Mouse (Mus musculus) telencephalon, adult 2 months (tissue): ENCODE measurements around the gene BC052040.

Experiments
- DNase-seq: peaks from one replicate; pipeline ENCODE4 v3.0.0-alpha.2; 2011; ENCODE audit warnings: low read depth, low spot score

The BC052040 gene

DNA sequence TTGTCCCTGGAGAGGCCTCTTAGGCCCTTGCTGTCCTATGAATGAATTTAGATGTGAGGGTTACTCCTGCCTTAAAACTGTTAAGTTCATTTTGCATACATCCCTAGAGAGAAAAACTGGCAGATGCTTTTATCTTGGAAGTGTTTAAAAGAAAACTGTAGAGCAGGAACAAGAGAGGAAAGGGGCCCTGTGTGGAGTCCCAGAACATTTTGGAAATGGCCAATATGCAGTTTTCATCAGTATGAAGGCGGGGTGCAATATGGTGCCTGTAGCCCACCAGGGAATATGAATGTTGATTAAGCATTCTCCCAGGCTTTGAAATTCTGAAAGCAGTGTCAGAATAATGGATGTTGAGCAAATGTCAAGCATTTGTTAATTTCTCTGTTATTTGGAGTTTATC is 19.8 kb downstream of the BC052040 start:
- no peak for DNase-seq

DNA sequence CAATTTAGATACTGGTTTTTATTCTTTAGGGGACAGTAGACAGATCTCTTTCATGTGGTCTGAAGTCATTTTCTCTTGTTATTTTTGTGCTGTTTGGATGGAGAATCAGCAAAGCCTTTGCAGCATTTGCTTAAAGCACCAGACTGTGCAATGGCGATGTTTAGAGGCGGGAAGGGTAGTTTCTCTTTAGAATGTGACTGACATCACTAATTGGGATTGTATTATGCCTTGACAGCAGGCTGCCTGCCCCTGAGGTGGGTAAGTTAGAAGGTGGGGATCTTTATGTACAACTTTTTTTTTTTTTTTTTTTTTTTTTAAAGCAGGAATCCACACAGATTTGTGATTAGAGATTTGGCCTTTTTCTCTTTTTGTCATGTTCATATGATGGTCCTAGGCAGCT is 20.6 kb downstream of the BC052040 start:
- DNase-seq = no peak

DNA sequence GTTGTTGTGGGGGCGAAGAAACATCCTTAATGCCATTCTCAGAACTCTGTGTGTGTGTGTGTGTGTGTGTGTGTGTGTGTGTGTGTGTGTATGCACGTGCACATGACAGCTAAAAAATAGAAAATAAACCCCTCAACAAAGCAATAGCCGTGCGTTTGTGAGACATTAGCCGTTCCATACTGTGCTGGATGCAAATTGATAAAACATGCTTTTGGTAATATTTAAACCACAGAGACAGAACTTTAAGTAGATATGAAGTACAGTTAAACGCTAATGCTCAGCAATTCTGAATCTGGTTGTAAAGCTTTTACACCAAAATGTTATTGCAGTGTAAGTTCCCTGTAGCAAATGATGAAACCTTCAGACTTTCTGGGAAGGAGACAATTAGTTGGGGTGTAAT is 22.6 kb downstream of the BC052040 start:
- DNase-seq = no peak

- no peak for DNase-seq
Observed at GRCm38 (mm10) chr2:115605829-115606336, 24.4 kb downstream of the BC052040 start.

GRCm38 (mm10) chr2:115609020-115609419 is 27.5 kb downstream of the BC052040 start:
- no peak for DNase-seq

DNA sequence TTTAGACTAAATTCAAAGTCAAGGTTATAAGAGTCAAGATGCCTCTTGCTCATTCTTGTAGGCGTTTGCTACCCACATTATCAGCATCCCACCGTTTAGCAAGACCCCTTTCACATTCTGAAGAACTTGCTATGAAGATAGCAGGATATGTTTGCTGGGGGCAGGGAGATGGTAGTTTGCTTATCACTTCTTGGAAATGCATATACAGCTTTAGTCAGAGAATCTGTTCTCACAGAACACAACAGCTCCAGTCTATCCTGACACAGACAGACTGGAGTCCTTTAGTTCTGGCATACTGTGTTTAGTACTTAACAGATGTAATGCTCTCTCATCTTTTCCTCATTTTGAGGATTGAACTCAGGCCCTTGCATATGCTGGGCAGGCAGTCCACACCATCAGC is 28.6 kb downstream of the BC052040 start:
- DNase-seq = no peak

- no peak for DNase-seq
Observed at GRCm38 (mm10) chr2:115610503-115610902, 29.0 kb downstream of the BC052040 start.

DNA sequence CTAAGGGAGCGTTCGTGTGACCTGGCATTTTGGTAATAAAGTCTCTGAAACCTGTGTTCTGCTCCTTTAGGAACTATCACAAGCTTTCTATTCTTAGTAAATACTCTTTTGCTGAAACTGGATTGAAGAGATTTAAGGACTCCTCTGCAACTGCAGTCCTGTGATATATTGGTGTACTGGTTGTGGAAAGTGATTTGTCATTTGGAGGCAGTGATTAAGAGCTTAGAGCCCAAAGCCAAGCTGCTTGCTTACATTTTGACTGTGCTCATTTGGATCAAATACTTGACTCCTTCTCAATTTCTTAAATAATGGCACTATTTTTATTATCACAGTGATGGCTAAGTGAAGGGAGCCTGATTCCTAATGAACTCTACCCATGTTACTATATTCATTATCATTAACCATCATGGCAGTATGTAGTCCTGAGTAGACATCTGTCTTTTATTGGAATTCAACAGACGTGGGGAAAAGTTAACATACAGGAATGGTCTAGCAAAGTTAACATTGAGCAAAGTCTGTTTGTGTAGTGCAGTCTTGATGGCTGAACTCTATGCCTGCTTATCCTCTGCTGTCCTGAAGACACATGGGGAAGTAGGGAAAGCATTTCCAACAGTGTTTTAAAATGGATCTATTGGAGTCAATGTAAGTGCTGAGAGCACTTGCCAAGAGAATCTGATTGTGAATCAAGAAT is 32.5 kb downstream of the BC052040 start:
- DNase-seq = no peak

GRCm38 (mm10) chr2:115628471-115628870 is 47.0 kb downstream of the BC052040 start:
- no peak for DNase-seq

GRCm38 (mm10) chr2:115631031-115631434 is 49.5 kb downstream of the BC052040 start:
- no peak for DNase-seq

GRCm38 (mm10) chr2:115631826-115632225 is 50.3 kb downstream of the BC052040 start:
- DNase-seq = no peak

DNA sequence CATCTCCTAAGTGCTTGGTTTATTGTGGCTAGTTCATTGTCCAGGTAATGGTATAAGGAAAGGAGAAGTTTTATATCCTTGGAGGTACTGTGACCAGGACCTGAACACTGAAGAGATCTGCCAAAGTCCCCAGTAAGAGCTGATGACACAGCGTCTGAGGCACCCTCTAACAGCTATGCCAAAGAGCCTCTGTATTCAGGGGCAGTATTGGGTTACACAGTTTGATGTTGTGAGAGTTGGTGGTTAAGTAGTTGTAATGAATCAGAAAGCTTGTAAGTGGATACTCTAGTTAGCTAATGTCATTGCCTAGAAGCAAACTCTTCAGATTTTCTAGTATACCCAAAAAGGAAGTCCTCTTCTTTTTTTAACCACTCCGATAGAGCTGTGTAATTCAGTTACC is 68.7 kb downstream of the BC052040 start:
- no peak for DNase-seq

DNA sequence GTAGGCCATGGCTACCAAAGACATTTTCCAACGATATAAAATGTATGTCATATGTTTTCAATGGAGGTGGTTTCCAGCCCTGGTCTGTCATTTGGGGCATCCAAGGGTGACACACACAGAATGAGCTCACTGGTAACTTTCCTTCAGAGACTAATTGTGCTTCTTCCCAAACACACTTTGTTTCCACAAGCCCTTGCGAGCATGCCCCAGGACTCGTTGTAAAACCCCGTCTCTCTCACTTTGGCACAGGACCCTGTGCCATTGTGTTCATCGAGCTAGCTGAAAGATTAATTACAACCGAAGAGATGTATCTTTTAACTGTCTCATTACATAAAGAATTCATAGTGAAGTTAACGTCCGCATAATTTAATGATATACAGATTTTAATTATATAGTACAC is 78.2 kb downstream of the BC052040 start:
- DNase-seq = no peak

DNA sequence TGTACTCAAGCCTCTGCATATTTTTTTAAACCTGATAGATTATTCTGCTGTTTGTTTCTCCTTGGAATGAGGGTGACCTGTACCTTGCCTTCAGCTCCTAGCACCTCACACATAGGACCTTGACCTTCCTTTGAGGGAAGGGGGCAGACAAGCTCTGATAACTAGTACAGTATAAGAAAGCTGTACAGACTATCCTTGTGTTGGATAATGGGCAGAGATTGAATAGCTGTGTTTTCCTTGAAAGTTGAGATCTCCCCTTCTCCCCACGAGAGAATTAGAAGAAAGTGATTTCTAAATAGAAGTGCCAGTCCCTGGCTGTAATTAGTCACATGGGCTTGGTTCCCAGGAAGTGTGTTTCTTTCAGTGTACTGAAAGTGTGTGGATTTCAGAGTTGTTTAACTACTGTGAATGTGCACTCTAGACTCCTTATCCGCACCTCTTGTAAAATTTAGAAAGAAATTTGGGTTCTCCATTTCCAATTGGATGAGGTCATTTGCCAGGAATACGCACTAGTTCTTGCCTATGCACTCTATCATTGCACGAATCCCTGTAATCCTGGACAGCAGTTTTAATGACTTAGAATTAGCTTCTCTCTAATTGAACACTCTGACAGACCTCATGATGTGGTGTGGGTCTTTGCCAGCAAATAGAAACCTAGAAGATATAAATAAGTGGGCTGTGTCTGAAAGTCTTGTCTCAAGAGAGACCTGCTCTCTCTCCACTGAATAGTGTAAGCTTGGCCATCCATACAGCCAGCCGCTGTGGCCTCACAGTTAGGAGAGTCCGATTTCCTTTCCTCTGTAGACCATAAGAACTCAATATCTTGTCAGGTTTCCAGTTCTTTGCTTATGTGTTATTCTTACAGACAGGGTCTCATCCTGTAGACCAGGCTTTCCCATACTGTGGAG is 79.0 kb downstream of the BC052040 start:
- DNase-seq = no peak

GRCm38 (mm10) chr2:115667516-115667915 is 86.0 kb downstream of the BC052040 start:
- DNase-seq = no peak

- DNase-seq = no peak
Observed at GRCm38 (mm10) chr2:115673054-115673660, 91.6 kb downstream of the BC052040 start.

GRCm38 (mm10) chr2:115678786-115679185 is 97.3 kb downstream of the BC052040 start:
- DNase-seq = no peak

DNA sequence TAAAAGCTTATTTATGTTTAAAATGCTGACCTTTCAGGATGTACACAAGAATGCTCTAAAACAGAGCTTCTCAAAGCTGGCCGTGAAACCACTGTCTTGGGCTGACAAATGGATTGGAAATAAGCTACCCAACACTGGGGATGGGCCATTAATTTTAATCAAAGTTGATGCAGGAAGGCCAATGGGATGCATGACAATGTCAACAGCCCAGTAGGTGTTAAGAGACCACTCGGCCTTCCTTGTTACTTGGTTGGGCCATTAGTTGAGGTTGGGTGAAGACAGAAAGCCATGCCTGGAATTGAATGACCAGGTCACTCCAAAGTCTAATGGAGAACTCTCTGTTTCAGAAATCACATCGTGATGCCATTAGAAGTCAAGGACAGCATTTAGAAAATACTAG is 103.7 kb downstream of the BC052040 start:
- DNase-seq = no peak

- DNase-seq = no peak
Observed at GRCm38 (mm10) chr2:115687612-115688011, 106.1 kb downstream of the BC052040 start.

DNA sequence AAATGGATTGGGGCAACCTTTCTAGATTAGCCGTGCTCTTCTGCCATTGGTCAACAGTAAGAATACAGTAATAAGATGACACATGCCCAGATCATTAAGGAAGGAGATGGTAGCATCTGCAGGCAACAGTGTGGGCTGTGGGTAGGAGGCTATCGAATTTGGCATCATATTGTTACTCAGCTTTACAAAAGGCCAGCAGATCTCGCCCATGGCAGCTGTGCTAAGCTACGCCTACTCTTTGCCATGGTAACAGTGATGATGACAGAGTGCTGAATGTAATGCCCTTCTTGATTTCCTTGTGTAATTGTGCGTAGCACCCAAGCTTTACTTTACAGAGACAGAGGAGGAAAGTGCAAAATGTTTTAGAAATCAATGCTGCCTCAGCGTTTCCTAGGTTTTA is 106.8 kb downstream of the BC052040 start:
- peak; percentile 80 for DNase-seq

DNA sequence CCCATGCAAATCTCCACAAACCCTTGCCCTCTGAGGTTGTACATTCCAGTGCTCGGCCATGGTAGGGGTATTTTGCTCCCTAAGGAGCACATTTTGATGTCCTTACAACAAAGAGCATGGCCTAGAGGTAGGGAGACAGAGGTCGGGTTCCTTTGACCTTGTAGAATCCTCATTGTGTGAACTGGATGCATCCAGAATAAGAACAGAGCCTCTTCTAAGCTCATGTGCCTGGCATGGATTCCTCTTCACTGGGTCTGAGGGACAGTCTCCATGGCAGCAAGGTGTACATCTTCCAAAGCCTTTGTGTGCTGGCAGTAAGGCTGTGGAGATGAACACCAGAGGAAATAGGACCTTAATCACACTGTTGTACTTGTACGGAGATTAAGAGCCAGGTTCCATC is 112.3 kb downstream of the BC052040 start:
- no peak for DNase-seq

GRCm38 (mm10) chr2:115694386-115694785 is 112.9 kb downstream of the BC052040 start:
- peak; percentile 21 for DNase-seq
